Mouse (Mus musculus) bone marrow, adult 2 months (tissue): ENCODE data around the gene Agbl4. TPM values are rescaled to one million over a fixed set of nuclear protein-coding genes. Genes with fewer than 3 reads are reported as not detected.

Source experiments
- H3K27ac ChIP-seq: fragments of 200-500 bp; 2 replicates; pipeline ENCODE4 v1.5.1; 2012; ENCODE audit warnings: low read depth, mild to moderate bottlenecking, control low read depth, inconsistent platforms, low read length; ENCODE audit not compliant: control insufficient read depth, poor library complexity, insufficient read depth
- H3K4me1 ChIP-seq: fragments of 200-500 bp; 2 replicates; pipeline ENCODE4 v1.6.1; 2011; ENCODE audit warnings: low read length; ENCODE audit not compliant: control insufficient read depth, insufficient read depth
- H3K4me3 ChIP-seq: fragments of 200-500 bp; replicated peaks from 2 replicates; pipeline ENCODE3; 2011; ENCODE audit warnings: mild to moderate bottlenecking, low read depth, low read length, control low read depth; ENCODE audit not compliant: control insufficient read depth
- CTCF ChIP-seq: fragments of 200-500 bp; IDR thresholded peaks from 2 replicates; pipeline ENCODE4 v1.5.1; 2011; ENCODE audit warnings: low read length, control low read depth; ENCODE audit not compliant: control insufficient read depth, insufficient read depth
- POLR2A ChIP-seq: fragments of 200-500 bp; IDR thresholded peaks from 2 replicates; pipeline ENCODE4 v1.6.1; 2011; ENCODE audit warnings: low read depth, mild to moderate bottlenecking, control low read depth, low read length, borderline replicate concordance; ENCODE audit not compliant: control insufficient read depth
- WGBS: fragments of 180-500 bp; shearing (Covaris S2); methylation state at CpG from one replicate; pipeline ENCODE4 v1.1.7; 2018; 5-methylcytosine and 5-hydroxymethylcytosine counted together
- polyA plus RNA-seq: library from polyadenylated mRNA; stranded (reverse); fragments of >200 nt; gene quantifications from 2 replicates; pipeline ENCODE4 v1.2.4, GENCODE M21; 2011; ENCODE audit warnings: low replicate concordance; ENCODE audit not compliant: missing spikeins, insufficient read depth, insufficient read length

Agbl4 gene
- polyA plus RNA-seq, 1 experiment: not detected

- 66% methylated on average over 5 of the region's 5 CpGs for WGBS
Observed at GRCm38 (mm10) chr4:111307633-111308032, 910.2 kb downstream of the Agbl4 start.

GRCm38 (mm10) chr4:111308572-111309288, 911.3 kb downstream of the Agbl4 start:
- no peaks in the 10 kb centered on the region for H3K4me1 ChIP-seq
- no peak overlapping the region for H3K4me3 ChIP-seq
- 67% methylated on average over 3 of the region's 3 CpGs for WGBS
- H3K27ac ChIP-seq: no peak overlapping the region
- TF ChIP-seq CTCF (no peak), POLR2A (no peak)

More at GRCm38 (mm10) chr4:111307633-111308032, 910.2 kb downstream of the Agbl4 start:
- Histone ChIP-seq H3K4me1 (no peaks in the 10 kb centered on the region), H3K4me3 (no peak overlapping the region), H3K27ac (no peak overlapping the region)
- TF ChIP-seq CTCF: no peak
- TF ChIP-seq POLR2A: no peak

- Histone ChIP-seq H3K4me3 (no peak overlapping the region), H3K4me1 (no peaks in the 10 kb centered on the region), H3K27ac (no peak overlapping the region)
- WGBS: 79% methylated on average over 11 of the region's 11 CpGs
- TF ChIP-seq POLR2A (no peak), CTCF (no peak)
Observed at GRCm38 (mm10) chr4:111327094-111327493, 929.6 kb downstream of the Agbl4 start.

- no peak overlapping the region for H3K4me3 ChIP-seq
- no peak overlapping the region for H3K27ac ChIP-seq
- WGBS: 57% methylated on average over 11 of the region's 11 CpGs
- TF ChIP-seq POLR2A (no peak), CTCF (no peak)
- H3K4me1 ChIP-seq: no peaks in the 10 kb centered on the region
Observed at GRCm38 (mm10) chr4:111327760-111328373, 930.4 kb downstream of the Agbl4 start.

DNA sequence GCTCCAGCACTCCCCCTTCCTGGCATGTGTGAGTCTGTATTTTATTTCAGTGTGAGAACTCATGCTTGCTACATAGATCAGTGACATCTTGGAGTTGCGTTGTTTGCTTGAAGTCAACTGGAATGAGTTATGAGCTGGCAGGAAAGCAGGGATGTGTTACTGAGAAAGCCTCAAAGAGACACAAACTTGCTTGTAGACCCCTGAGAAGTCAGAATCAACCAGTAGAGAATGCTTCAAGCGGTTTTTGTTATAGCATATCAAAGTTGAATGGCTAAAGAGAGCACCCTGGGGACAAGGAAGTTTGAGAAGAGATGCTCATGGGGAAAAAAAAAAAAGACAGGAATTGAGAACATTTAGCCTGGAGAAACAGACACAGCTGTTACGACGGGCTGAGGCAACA, 932.0 kb downstream of the Agbl4 start:
- TF ChIP-seq POLR2A (no peak), CTCF (no peak)
- WGBS: 73% methylated on average over 4 of the region's 4 CpGs
- H3K27ac ChIP-seq: no peak overlapping the region
- H3K4me3 ChIP-seq: no peak overlapping the region
- H3K4me1 ChIP-seq: no peaks in the 10 kb centered on the region

DNA sequence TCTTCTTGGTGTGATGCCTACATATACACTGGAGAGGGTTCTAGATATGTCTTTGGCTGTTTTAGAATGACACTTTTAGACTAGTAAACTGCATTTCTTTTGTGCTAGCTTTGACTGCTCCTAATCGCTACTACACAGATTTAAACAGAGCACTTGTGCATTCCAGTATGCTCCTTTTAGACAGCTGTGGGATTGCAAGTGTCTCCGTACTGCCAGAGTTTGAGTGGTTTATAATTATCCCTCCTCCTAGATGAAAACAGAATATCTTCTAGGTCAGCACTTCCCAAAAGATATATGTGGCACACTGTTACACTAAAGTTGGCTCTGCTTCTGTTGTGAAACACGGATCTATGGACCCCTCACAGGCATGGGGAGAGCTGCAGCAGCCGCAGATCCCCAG, 935.4 kb downstream of the Agbl4 start:
- 74% methylated on average over 4 of the region's 4 CpGs for WGBS

GRCm38 (mm10) chr4:111349965-111350364, 952.5 kb downstream of the Agbl4 start:
- Histone ChIP-seq H3K4me3 (no peak overlapping the region), H3K4me1 (no peaks in the 10 kb centered on the region), H3K27ac (no peak overlapping the region)
- TF ChIP-seq POLR2A (no peak), CTCF (no peak)
- WGBS: 66% methylated on average over 4 of the region's 4 CpGs

More for the DNA sequence above, 935.4 kb downstream of the Agbl4 start:
- no peak for TF ChIP-seq CTCF
- TF ChIP-seq POLR2A: no peak
- no peak overlapping the region for H3K4me3 ChIP-seq
- no peaks in the 10 kb centered on the region for H3K4me1 ChIP-seq
- no peak overlapping the region for H3K27ac ChIP-seq

DNA sequence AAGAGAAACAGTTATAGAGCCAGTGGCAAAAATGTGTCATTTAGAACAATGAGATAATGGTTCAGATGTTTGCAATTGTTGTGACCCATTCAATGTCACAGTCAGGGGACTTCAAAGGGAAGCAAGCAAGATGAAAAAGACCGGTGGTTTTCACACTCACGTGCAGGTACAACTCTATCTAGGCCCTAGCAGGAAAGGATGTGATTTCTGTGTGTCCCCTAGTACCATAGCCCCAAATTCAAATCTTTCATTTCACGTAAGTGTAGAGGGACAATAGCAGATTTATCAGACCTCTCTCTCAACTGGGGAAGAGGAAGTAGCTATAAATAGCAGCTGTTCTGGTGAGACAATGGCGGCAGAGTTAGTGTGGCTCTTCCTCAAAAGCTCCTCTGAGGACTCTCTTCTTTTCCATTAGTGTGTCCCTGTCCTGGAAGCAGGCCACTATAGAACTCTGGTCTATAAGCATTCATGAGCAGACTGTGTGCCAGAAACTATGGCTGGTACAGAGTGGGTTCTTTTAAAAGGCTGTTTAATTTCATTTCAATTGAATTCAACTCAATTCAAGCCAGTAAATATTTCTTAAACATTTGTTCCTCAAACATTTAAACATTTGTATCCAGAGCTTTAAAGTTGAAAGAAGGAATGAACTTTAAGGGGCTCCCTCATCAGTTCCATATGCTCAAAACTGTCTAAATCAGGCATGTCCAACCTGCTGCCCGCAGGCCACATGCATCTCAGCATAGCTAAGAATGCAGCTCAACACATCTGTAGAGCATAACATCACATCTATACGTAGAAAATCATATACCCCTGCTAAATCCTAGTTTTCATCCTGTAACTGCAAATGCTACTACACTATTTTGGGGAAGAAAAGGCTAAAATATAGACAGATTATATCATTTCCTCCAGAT, 953.4 kb downstream of the Agbl4 start:
- Histone ChIP-seq H3K27ac (no peak overlapping the region), H3K4me3 (no peak overlapping the region), H3K4me1 (no peaks in the 10 kb centered on the region)
- TF ChIP-seq CTCF (no peak), POLR2A (no peak)
- WGBS: 36% methylated on average over 6 of the region's 6 CpGs
